Mouse (Mus musculus): ENCODE measurements around the gene Cib2. TPM values are rescaled to one million over a fixed set of nuclear protein-coding genes. Genes with fewer than 3 reads are reported as not detected.

Gene Cib2
- total and polyA plus RNA-seq, 3 experiments: 7.3 to 9.0 TPM; not detected in 1

DNA sequence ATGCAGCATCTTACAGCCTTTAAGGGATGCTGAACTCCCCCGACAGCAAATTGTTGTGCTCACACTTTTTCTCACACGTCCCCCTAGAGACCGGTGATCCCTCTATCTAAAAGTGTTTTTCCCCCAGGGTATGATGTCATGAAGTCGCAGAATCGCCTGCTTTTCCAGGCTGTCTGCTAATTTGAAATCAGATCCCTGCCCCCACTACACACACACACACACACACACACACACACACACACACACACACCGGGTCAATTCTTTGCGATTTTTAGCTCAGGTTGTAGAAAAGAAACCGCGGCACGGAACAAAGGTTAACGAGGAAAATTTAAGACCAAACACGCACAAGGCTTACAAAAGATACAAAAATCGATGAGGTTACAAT, 57.9 kb downstream of the Cib2 start:
- DNase-seq (ENCODE audit: low read depth, low spot score): no peak
- H3K9me3 ChIP-seq (replicated peaks; ENCODE audit: insufficient read depth, low read length): no peaks in the 10 kb centered on the region
- H3K27me3 ChIP-seq (ENCODE audit: control insufficient read depth in 1 of 2, insufficient read depth in 2 of 2, low read length in 2 of 2): no peaks in the 10 kb centered on the region; a peak in 2 of 4 replicates
- peak overlapping the region; percentile 54 to 84; a peak in 3 of 4 replicates for H3K4me3 ChIP-seq (ENCODE audit: control insufficient read depth in 1 of 2, insufficient read depth in 1 of 2, low read depth in 2 of 2, low read length in 2 of 2)
- H3K79me2 ChIP-seq (ENCODE audit: control insufficient read depth, insufficient read depth, low read length, poor library complexity): peaks cover 3% of the 10 kb centered on the region
- no peak overlapping the region for H3K27ac ChIP-seq (ENCODE audit: control insufficient read depth, low read depth, low read length)
- TF ChIP-seq EP300 (IDR thresholded peaks at IDR 0.05; ENCODE audit: low read depth in 1 of 2, low read length in 2 of 2): no peak
- peak; percentile 8; the same call in 1 of the 2 replicates for TF ChIP-seq MAX (IDR thresholded peaks at IDR 0.05; ENCODE audit: low read length)
- no peak for TF ChIP-seq NELFE (IDR thresholded peaks at IDR 0.05; ENCODE audit: low read depth, low read length)
- no peak for TF ChIP-seq CHD2 (IDR thresholded peaks at IDR 0.05; ENCODE audit: low read length)
- no peak for TF ChIP-seq ZKSCAN1 (IDR thresholded peaks at IDR 0.05; ENCODE audit: low read depth, low read length)
- peak overlapping the region; percentile 80 for H3K9ac ChIP-seq (ENCODE audit: control insufficient read depth, low read depth, low read length, poor library complexity, severe bottlenecking)
- H3K4me1 ChIP-seq (ENCODE audit: control insufficient read depth in 1 of 2, insufficient read depth in 2 of 2, low read length in 2 of 2): peaks cover 4 to 6% of the 10 kb centered on the region in 2 experiments; a peak in 2 of 4 replicates
- H3K36me3 ChIP-seq (ENCODE audit: control insufficient read depth in 1 of 2, insufficient read depth in 2 of 2, low read length in 2 of 2): peaks cover 0 to 7% of the 10 kb centered on the region in 2 experiments; a peak in 1 of 4 replicates

DNA sequence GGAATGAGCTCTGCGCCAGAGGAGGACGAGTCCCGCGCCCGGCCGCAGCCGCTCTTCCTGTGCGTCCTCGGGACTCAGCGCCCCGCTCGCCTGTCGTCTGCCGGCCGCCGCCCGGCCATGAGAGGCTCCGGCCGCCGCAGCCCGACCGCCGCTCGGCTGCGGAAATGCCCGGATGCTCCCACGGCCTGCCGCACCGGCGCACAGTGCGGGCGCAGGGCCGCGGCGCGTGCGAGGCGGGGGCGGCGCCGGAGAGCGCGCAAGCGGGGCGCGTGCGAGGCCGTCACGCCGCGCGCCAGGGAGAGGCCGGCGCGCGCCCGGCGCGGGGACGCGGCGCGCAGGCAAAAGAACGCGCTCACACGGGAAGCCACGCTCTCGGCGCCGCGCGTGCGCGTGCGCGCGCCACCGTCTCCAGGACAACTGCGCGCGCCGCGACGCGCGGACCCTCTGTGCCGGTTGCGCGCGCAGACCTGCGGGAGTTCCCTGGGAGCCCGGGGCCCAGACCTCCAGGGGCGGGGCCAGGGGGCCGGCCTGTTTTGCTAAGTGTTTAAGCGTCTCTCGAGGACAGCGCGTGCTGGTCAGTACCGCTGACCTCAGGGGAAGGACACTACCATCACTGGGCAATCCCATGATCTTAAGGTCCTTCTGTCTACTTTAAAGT, 58.4 kb downstream of the Cib2 start, which contains the start of gene Dmxl2:
Gene Dmxl2 (minus strand): TSS at position 174 of the 658 bp plus-strand sequence.
- Histone ChIP-seq H3K27ac (ENCODE audit: control insufficient read depth, low read depth, low read length) (peak within 1 kb of the TSS; percentile 11; the same call in 1 of the 2 replicates), H3K27me3 (ENCODE audit: control insufficient read depth in 1 of 2, insufficient read depth in 2 of 2, low read length in 2 of 2) (no peaks in the 10 kb centered on the region; a peak in 1 of 4 replicates), H3K9ac (ENCODE audit: control insufficient read depth, low read depth, low read length, poor library complexity, severe bottlenecking) (peak within 1 kb of the TSS; percentile 80)

More for the DNA sequence above, 58.4 kb downstream of the Cib2 start, which contains the start of gene Dmxl2:
- DNase-seq (ENCODE audit: low read depth, low spot score): peak; percentile 90
- no peaks in the 10 kb centered on the region for H3K9me3 ChIP-seq (replicated peaks; ENCODE audit: insufficient read depth, low read length)
- peaks cover 0 to 7% of the 10 kb centered on the region in 2 experiments; a peak in 1 of 4 replicates for H3K36me3 ChIP-seq (ENCODE audit: control insufficient read depth in 1 of 2, insufficient read depth in 2 of 2, low read length in 2 of 2)
- H3K4me1 ChIP-seq (ENCODE audit: control insufficient read depth in 1 of 2, insufficient read depth in 2 of 2, low read length in 2 of 2): peaks cover 4 to 6% of the 10 kb centered on the region in 2 experiments; a peak in 2 of 4 replicates
- peaks cover 3% of the 10 kb centered on the region for H3K79me2 ChIP-seq (ENCODE audit: control insufficient read depth, insufficient read depth, low read length, poor library complexity)
- H3K4me3 ChIP-seq (ENCODE audit: control insufficient read depth in 1 of 2, insufficient read depth in 1 of 2, low read depth in 2 of 2, low read length in 2 of 2): peak within 1 kb of the TSS; percentile 84 to 95
- peak; percentile 17 for TF ChIP-seq MAX (IDR thresholded peaks at IDR 0.05; ENCODE audit: low read length)
- TF ChIP-seq NELFE (IDR thresholded peaks at IDR 0.05; ENCODE audit: low read depth, low read length): peak; percentile 44
- no peak for TF ChIP-seq TBP (IDR thresholded peaks at IDR 0.05; ENCODE audit: low read depth, low read length)
- TF ChIP-seq POLR2A (IDR thresholded peaks at IDR 0.05; ENCODE audit: control insufficient read depth in 1 of 2, insufficient read depth in 1 of 2, low read depth in 1 of 2, low read length in 2 of 2, poor library complexity in 1 of 2): peak; percentile 46 to 80; a peak in 2 of 4 replicates
- peak; percentile 78 for TF ChIP-seq NRF1 (IDR thresholded peaks at IDR 0.05; ENCODE audit: insufficient read depth, low read depth, low read length, poor library complexity, severe bottlenecking)
- TF ChIP-seq KAT2A (conservative IDR thresholded peaks at IDR 0.05; ENCODE audit: low read depth, low read length): no peak
- TF ChIP-seq ELF1 (IDR thresholded peaks at IDR 0.05; ENCODE audit: low read depth, low read length): no peak
- 0 out of 2 replicates have a peak, but pooled peaks have one; percentile 7 for TF ChIP-seq SIN3A (IDR thresholded peaks at IDR 0.05; ENCODE audit: low read length)
- no peak for TF ChIP-seq HCFC1 (IDR thresholded peaks at IDR 0.05; ENCODE audit: low read depth, low read length)
- no peak for TF ChIP-seq RAD21 (IDR thresholded peaks at IDR 0.05; ENCODE audit: low read depth, low read length)
- TF ChIP-seq TCF12 (IDR thresholded peaks at IDR 0.05; ENCODE audit: low read depth, low read length): no peak
- TF ChIP-seq MXI1 (IDR thresholded peaks at IDR 0.05; ENCODE audit: low read depth, low read length): 0 out of 2 replicates have a peak, but pooled peaks have one; percentile 25
- no peak for TF ChIP-seq ZC3H11A (IDR thresholded peaks at IDR 0.05; ENCODE audit: low read depth, low read length)
- TF ChIP-seq USF1 (IDR thresholded peaks at IDR 0.05; ENCODE audit: low read depth, low read length): no peak
- TF ChIP-seq MAFK (IDR thresholded peaks at IDR 0.05; ENCODE audit: borderline replicate concordance, low read depth, low read length): no peak
- no peak for TF ChIP-seq ETS1 (IDR thresholded peaks at IDR 0.05; ENCODE audit: low read depth, low read length)
- TF ChIP-seq JUND (IDR thresholded peaks at IDR 0.05; ENCODE audit: low read depth, low read length): no peak
- no peak for TF ChIP-seq CHD1 (IDR thresholded peaks at IDR 0.05; ENCODE audit: low read depth, low read length)
- TF ChIP-seq CTCF (IDR thresholded peaks at IDR 0.05 in 2 of 3, conservative IDR thresholded peaks at IDR 0.05 in 1 of 3; ENCODE audit: control insufficient read depth in 1 of 3, insufficient read depth in 1 of 3, low read depth in 2 of 3, low read length in 3 of 3, poor library complexity in 1 of 3, severe bottlenecking in 1 of 3): no peak
- TF ChIP-seq POLR2AphosphoS5 (IDR thresholded peaks at IDR 0.05; ENCODE audit: borderline replicate concordance, low read depth, low read length): no peak

All from MEL (cell line).